Mouse (Mus musculus): ENCODE measurements around the gene Sigmar1. TPM values are rescaled to one million over a fixed set of nuclear protein-coding genes. Genes with fewer than 3 reads are reported as not detected.

Sigmar1 gene
- polyA plus RNA-seq, 1 experiment from 2014 or later: 87.4 TPM

DNA sequence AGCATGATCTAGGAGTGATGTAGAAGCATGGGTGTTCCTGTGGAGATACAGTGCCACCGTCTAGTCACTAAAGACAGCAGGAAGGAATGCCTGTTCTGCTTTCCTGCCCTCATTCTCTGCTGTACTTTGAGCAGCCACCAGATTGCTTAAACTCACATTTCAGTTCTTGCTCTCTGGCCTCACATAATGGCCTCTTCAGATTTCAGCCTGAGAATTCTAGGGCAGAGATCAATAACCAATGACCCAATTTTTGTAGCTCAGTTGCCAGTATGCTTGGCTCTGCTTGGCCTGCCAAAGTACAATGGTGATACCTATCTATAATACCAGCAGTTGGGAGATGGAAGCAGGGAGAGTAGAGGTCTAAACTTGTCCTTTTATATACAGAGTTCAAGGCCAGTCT, 10.9 kb downstream of the Sigmar1 start:
- Histone ChIP-seq H3K4me3 (replicated peaks) (no peak overlapping the region), H3K9me3 (replicated peaks) (peaks cover 16% of the 10 kb centered on the region), H3K9ac (no peak overlapping the region), H3K4me1 (peaks cover 13% of the 10 kb centered on the region), H3K36me3 (peaks cover 16% of the 10 kb centered on the region), H3K27me3 (no peaks in the 10 kb centered on the region), H3K27ac (no peak overlapping the region), H3K4me2 (no peak overlapping the region)
- 92% methylated on average over 1 of the region's 1 CpGs for WGBS
- ATAC-seq (replicated peaks; ENCODE audit: low FRiP score): no peak

DNA sequence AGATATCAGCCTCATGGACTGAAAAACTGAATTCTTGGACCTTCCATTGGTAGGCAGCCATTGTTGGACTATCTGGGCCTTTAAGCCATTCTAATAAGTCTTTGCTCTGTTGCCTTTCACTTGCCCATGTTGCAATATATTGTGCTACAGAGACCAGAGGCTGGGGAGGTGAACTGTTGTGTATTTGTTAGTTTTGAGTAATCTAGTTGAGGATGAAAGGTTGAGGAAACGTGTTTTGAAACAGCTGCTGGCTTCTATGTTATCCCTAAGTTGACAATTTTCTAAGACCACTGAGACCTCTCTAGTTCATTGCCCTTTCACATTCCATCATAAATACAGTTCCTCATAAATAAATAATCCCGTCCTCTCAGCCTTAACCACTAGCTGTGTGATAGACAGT, 11.8 kb downstream of the Sigmar1 start:
- WGBS: 72% methylated on average over 2 of the region's 2 CpGs
- Histone ChIP-seq H3K27ac (no peak overlapping the region), H3K27me3 (no peaks in the 10 kb centered on the region), H3K9me3 (replicated peaks) (peaks cover 16% of the 10 kb centered on the region), H3K4me2 (no peak overlapping the region), H3K9ac (no peak overlapping the region), H3K4me1 (peaks cover 22% of the 10 kb centered on the region), H3K36me3 (peaks cover 22% of the 10 kb centered on the region), H3K4me3 (replicated peaks) (no peak overlapping the region)
- ATAC-seq (replicated peaks; ENCODE audit: low FRiP score): no peak

DNA sequence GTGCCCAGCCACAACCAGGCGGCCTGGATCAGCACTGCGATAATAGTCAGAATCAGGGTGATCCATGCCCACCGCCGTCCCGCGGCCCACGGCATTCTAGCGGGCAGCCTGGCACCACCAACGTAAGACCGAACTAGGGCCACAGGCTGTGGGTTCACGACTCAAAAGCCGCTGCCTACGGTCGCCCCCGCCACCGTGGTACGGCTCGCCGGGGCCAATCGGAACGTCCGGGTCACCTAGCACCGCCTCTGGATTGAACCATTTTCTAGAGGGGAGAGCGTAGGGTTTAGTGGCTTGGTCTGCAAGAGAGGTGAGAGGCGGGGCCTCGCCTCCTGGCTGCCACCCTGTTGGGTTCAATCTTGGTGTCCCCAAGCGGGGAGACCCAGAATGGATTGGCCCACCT, 14.8 kb downstream of the Sigmar1 start:
- ATAC-seq (replicated peaks; ENCODE audit: low FRiP score): peak; percentile 96
- Histone ChIP-seq H3K4me2 (peak overlapping the region; percentile 92), H3K36me3 (peaks cover 17% of the 10 kb centered on the region), H3K4me3 (replicated peaks) (peak overlapping the region; percentile 76), H3K9me3 (replicated peaks) (peaks cover 3% of the 10 kb centered on the region), H3K4me1 (peaks cover 25% of the 10 kb centered on the region), H3K9ac (peak overlapping the region; percentile 87), H3K27me3 (no peaks in the 10 kb centered on the region), H3K27ac (peak overlapping the region; percentile 91)
- WGBS: 0% methylated on average over 27 of the region's 27 CpGs

DNA sequence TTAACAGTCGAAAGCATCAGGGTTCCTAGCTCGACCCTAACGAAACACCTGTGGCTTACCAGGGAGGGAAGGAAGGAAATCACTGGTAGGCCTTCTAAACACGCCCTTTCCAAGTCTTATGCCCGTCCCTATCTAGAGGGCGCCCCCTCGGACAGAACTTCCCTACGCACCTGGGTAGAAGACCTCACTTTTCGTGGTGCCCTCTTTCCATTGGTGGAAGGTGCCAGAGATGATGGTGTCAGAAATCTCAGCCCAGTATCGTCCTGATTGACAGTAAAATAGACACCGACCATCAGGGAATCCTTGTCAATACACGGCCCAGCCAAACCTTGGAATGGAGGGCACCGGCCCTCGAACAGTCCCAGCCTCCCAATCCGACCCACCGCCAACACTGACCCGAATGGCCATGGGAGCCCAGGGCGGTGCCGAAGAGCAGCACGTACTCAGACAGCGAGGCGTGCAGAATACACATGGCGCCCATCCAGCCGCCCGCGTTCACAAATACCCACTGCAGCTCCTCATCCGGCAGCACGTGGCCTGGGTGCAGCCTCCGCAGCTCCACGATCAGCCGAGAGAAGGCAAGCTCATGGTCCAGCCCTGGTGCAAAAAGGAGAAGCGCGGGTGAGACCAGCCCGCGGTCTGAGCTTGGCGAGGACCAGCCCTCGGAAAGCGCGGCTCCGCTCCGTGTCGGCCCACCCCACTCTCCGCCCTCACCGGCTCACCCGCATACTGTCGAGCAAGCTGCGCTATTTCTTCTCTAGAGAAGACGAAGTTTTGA, 15.4 kb downstream of the Sigmar1 start:
- H3K4me3 ChIP-seq (replicated peaks): peak overlapping the region; percentile 76
- no peaks in the 10 kb centered on the region for H3K27me3 ChIP-seq
- under 1% methylated on average over 48 of the region's 48 CpGs for WGBS

DNA sequence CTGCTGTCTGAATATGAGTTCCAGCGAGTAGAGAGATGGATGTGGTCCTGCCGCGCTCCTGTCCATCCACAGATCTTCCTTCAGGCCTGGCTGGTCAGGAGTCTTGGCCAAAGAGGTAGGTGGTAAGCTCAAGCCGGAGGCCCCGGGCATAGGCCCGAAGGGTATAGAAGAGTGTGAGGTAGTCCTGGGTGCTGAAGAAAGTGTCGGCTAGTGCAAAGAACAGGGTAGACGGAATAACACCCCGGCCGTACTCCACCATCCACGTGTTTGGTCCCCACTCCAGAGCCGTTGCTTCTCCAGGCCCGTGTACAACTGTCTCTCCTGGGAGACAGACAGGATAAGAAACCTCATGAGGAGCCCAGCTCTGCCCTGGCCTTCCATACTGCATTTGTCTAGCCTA, 16.7 kb downstream of the Sigmar1 start:
- peaks cover 25% of the 10 kb centered on the region for H3K4me1 ChIP-seq
- no peak overlapping the region for H3K9ac ChIP-seq
- no peak overlapping the region for H3K27ac ChIP-seq
- H3K4me2 ChIP-seq: peak overlapping the region; percentile 92; the same call in 1 of the 2 replicates
- 95% methylated on average over 13 of the region's 13 CpGs for WGBS
- no peaks in the 10 kb centered on the region for H3K27me3 ChIP-seq
- H3K36me3 ChIP-seq: peaks cover 13% of the 10 kb centered on the region
- ATAC-seq (replicated peaks; ENCODE audit: low FRiP score): no peak
- H3K9me3 ChIP-seq (replicated peaks): no peaks in the 10 kb centered on the region
- H3K4me3 ChIP-seq (replicated peaks): 0 out of 2 replicates have a peak overlapping the region, but pooled peaks have one; percentile 76

More for the DNA sequence above, 15.4 kb downstream of the Sigmar1 start:
- H3K4me2 ChIP-seq: peak overlapping the region; percentile 92
- H3K36me3 ChIP-seq: peaks cover 13% of the 10 kb centered on the region
- peaks cover 25% of the 10 kb centered on the region for H3K4me1 ChIP-seq
- peak overlapping the region; percentile 87 for H3K9ac ChIP-seq
- peak; percentile 79 for ATAC-seq (replicated peaks; ENCODE audit: low FRiP score)
- peak overlapping the region; percentile 91 for H3K27ac ChIP-seq
- H3K9me3 ChIP-seq (replicated peaks): no peaks in the 10 kb centered on the region

DNA sequence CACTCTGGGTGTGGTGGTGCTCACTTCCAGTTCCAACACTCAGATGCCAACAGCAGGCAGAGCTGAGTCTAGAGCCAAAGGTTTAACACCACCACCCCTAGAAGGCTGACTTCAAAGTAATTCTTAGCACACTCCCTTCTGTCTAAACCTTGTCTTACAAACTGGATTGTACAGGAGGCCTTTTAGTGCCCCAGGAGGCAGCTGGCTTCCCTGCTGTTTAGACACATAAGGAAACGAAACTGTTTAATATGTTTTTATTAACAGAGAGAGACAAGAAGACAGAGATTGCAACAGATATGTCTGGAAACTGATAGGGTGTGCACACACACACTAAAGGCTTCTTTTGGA, 17.7 kb downstream of the Sigmar1 start:
- Histone ChIP-seq H3K4me1 (peaks cover 25% of the 10 kb centered on the region), H3K9me3 (replicated peaks) (no peaks in the 10 kb centered on the region), H3K27me3 (peaks cover 10% of the 10 kb centered on the region), H3K4me3 (replicated peaks) (no peak overlapping the region), H3K36me3 (peaks cover 13% of the 10 kb centered on the region), H3K9ac (no peak overlapping the region), H3K4me2 (no peak overlapping the region), H3K27ac (no peak overlapping the region)
- 71% methylated on average over 1 of the region's 1 CpGs for WGBS
- ATAC-seq (replicated peaks; ENCODE audit: low FRiP score): no peak

DNA sequence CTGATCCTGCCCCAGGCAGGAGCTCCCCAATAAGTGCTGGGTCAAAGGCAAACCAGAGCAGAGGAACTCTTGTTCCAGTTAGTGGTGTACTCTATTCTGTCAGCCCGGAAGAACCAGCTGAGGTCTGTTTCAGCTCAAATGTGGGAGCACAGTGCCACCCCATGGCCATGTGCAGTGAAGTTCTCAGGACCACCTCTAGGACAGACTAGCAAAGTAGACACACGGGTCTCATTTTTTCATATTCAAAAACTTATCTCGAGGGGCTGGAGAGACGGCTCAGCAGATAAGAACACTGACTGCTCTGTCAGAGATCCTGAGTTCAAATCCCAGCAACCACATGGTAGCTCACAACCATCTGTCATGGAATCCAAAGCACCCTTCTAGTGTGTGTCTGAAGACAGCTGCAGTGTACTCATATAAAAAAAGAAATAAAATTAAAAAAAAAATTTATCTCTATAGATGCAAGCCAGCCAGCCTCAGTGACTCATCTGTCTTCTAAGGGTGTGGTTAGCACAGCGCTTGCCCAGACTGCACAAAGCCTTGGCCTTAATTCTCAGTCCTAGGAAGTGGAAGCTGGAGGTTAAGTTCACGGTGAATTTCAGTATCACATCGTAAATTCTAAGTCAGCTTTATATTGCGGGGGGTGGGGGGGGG, 18.2 kb downstream of the Sigmar1 start:
- Histone ChIP-seq H3K9ac (no peak overlapping the region), H3K36me3 (peaks cover 13% of the 10 kb centered on the region), H3K9me3 (replicated peaks) (no peaks in the 10 kb centered on the region), H3K4me1 (peaks cover 25% of the 10 kb centered on the region), H3K4me3 (replicated peaks) (no peak overlapping the region), H3K4me2 (no peak overlapping the region), H3K27me3 (peaks cover 15% of the 10 kb centered on the region), H3K27ac (no peak overlapping the region)
- 36% methylated on average over 8 of the region's 8 CpGs for WGBS
- ATAC-seq (replicated peaks; ENCODE audit: low FRiP score): 0 out of 2 replicates have a peak, but pooled peaks have one; percentile 38

DNA sequence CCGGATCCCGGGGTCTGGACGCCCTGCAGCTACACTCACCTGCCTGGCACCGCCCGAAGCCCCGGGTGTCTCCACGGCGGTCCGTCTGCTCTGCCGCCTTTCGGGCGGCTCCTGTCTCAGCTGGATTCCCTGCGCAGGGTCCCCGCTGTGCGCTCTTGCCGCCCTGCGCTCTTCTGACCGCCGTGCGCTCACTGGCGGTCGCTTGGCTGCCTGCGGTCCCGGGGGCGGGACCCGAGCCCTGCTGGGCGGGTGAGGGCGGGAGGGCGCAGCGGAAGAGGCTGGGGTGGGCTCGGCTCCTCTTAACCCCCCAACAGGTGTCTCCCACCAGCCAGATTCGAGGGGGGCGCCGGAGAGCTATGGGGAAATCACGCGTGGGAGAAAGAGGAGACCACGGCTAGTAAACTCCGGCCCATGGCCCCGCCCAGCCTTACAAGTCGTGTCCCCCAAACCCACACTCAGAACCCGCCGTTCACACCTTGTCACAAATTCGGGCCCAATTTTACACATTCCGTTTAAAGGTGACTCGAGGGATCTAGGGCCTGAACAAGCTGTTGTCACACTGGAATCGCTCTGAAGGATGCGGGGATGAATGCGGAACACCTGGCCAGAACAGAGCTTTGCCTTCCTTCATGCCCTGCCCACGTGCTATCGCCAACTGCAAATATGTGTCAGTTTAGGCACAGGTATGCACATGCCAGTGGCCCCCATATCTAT, 24.7 kb downstream of the Sigmar1 start, which contains the start of gene Arid3c:
TSS of gene Arid3c (minus strand) at position 91 of the 714 bp plus-strand sequence.
- Histone ChIP-seq H3K4me2 (peak within 1 kb of the TSS; percentile 71), H3K27me3 (peaks cover 75% of the 10 kb centered on the region), H3K9ac (no peak within 1 kb of the TSS), H3K27ac (no peak within 1 kb of the TSS), H3K9me3 (replicated peaks) (no peaks in the 10 kb centered on the region), H3K4me1 (peaks cover 16% of the 10 kb centered on the region), H3K36me3 (no peaks in the 10 kb centered on the region), H3K4me3 (replicated peaks) (peak within 1 kb of the TSS; percentile 38)
- peak; percentile 58; the same call in 1 of the 2 replicates for ATAC-seq (replicated peaks; ENCODE audit: low FRiP score)
- under 1% methylated on average over 48 of the region's 50 CpGs for WGBS

DNA sequence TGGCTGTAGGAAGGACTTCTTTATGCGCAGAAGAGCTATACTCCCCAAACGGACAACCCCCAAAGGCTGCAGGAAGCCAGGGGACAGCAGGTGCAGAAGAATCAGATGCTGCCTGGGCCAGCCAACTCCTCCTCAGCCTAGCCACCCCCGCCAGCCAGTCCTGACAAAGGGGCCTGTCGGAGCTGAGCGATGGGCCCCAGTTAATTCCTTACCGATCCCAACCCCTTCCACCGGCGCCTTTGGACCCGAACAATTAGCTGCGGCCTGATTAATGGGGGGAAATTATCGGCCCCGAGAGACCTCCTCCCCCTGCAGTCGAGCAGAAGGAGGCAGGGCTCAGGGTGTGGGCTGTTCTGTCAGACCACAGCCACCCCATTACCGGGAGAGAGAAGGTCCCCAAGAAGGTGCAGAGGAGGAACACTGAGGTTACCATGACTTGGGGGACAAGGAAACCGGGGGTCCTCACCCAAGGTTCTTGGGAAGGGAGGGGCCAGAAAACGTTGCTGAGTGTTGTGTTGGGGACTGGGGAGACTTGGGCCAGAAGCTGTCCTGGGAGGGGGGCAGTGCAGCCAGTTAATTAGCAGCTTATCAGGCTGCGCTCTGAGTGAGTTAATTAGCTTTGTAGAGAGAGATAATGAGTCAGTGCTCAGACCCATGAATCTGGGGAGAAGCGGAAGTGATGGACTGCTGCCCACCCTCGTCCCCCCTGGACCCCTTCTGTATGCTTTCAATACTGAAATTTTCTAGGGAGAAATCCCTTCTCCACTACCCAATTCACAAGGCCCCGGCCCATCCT, 28.9 kb downstream of the Sigmar1 start:
- no peak for ATAC-seq (replicated peaks; ENCODE audit: low FRiP score)
- 12% methylated on average over 20 of the region's 20 CpGs for WGBS
- Histone ChIP-seq H3K9me3 (replicated peaks) (no peaks in the 10 kb centered on the region), H3K9ac (no peak overlapping the region), H3K36me3 (no peaks in the 10 kb centered on the region), H3K4me1 (peaks cover 31% of the 10 kb centered on the region), H3K4me3 (replicated peaks) (no peak overlapping the region; the same call in 1 of the 2 replicates), H3K27me3 (peaks cover 83% of the 10 kb centered on the region), H3K27ac (no peak overlapping the region), H3K4me2 (no peak overlapping the region; the same call in 1 of the 2 replicates)

DNA sequence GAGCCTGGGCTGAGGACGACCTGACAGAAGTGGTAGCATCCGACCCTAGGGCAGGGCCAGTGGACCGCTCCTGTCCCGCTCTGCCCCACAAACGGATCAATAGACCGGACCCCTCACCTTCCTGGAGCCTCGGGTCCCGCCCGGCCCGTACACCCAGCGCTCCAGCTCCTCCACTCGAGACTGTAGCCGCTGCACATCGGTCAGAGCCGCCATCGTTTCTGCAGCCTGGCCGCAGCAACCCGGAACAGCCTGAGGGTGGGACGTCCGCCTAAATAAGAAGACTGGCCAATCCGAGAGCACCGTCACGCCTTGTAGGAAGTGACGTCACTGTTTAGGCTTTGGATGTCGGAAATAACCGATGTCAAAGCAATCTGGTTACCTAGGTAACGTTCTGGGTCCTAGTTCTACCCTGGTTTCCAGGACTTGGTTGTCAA, 33.0 kb downstream of the Sigmar1 start, which contains the start of gene Dctn3:
TSS of gene Dctn3 (minus strand) at position 253 of the 434 bp plus-strand sequence.
- H3K4me3 ChIP-seq (replicated peaks): peak within 1 kb of the TSS; percentile 79
- peak within 1 kb of the TSS; percentile 90 for H3K9ac ChIP-seq
- under 1% methylated on average over 27 of the region's 27 CpGs for WGBS
- no peak within 1 kb of the TSS for H3K27ac ChIP-seq
- H3K36me3 ChIP-seq: peaks cover 28% of the 10 kb centered on the region
- no peaks in the 10 kb centered on the region for H3K9me3 ChIP-seq (replicated peaks)
- H3K4me2 ChIP-seq: peak within 1 kb of the TSS; percentile 76
- peaks cover 26% of the 10 kb centered on the region for H3K4me1 ChIP-seq
- ATAC-seq (replicated peaks; ENCODE audit: low FRiP score): peak; percentile 95
- peaks cover 45% of the 10 kb centered on the region for H3K27me3 ChIP-seq

DNA sequence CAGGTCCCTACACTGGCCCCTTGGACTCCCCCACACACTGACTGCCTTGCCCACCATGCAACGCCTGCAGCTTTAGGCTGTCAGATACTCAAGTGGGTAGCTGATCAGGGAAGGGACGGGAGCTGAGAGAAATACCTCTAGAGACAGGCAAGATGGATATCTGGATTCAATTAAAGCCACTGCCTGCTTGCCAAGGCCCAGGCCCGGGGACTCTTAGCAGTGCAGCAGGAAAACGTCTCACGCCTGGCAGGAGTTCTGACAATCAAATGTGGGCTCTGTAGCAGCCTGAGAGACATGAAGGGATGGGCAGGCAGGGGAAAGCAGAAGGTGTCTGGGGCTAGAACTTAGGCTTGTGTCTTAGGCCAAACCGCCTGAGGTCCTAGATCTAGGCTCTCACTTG, 39.1 kb downstream of the Sigmar1 start:
- WGBS: 74% methylated on average over 6 of the region's 6 CpGs
- ATAC-seq (replicated peaks; ENCODE audit: low FRiP score): no peak
- peaks cover 20% of the 10 kb centered on the region for H3K4me1 ChIP-seq
- no peak overlapping the region for H3K27ac ChIP-seq
- H3K36me3 ChIP-seq: peaks cover 58% of the 10 kb centered on the region
- H3K4me3 ChIP-seq (replicated peaks): no peak overlapping the region
- no peaks in the 10 kb centered on the region for H3K27me3 ChIP-seq
- no peaks in the 10 kb centered on the region for H3K9me3 ChIP-seq (replicated peaks)
- no peak overlapping the region for H3K9ac ChIP-seq
- H3K4me2 ChIP-seq: no peak overlapping the region

Data from kidney, embryonic 15.5 days (tissue).